Mouse (Mus musculus) liver, embryonic 14.5 days (tissue): ENCODE measurements around the gene H2-Ab1.

Experiments used
- CTCF ChIP-seq: IDR thresholded peaks from 2 replicates; pipeline ENCODE4 v1.5.1; 2016; ENCODE audit warnings: antibody characterized with exemption, low read depth, control low read depth
- EP300 ChIP-seq: IDR thresholded peaks from 2 replicates; pipeline ENCODE4 v1.6.1; 2016; ENCODE audit warnings: antibody characterized with exemption, low read depth

DNA sequence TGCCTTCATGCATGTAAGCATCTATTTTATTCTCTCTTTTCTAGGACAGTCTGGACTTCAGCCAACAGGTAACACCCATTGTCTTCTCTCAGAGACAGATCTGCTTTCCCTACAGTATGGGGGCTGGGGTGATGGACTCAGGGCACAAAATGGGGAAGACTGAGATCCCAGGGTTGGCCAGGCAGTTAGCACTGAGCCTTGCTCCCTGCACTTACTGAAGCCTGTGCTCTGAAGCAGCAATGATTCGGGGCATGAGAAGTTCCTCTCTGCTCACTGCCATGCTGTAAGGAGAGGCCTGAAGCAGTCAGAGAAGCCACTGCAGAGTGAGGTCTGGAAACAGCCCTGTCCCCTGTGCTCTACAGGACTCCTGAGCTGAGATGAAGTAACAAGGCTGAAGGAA lies 58.0 kb downstream of the H2-Ab1 start:
- TF ChIP-seq CTCF (no peak), EP300 (no peak)
